Mouse (Mus musculus) lung, embryonic 14.5 days (tissue): Measurements from ENCODE around the gene Krtap7-1. TPM values are rescaled to one million over a fixed set of nuclear protein-coding genes. Genes with fewer than 3 reads are reported as not detected.

Experiments
- ATAC-seq: fragments of 200-750 bp; cut with Nextera tagmentation; 2 replicates; pipeline ENCODE4 v1.8.0; 2017; ENCODE audit warnings: mild to moderate bottlenecking, moderate TSS enrichment, moderate library complexity; ENCODE audit not compliant: insufficient read depth
- DNase-seq: peaks from one replicate; pipeline ENCODE4 v3.0.0-alpha.2; 2015
- H3K27ac ChIP-seq: fragments of 300-500 bp; sonication (generic); 2 replicates; pipeline ENCODE4 v1.5.1; 2014; ENCODE audit warnings: low read depth, mild to moderate bottlenecking, moderate library complexity
- H3K27me3 ChIP-seq: fragments of 300-500 bp; sonication (generic); 2 replicates; pipeline ENCODE4 v1.6.1; 2014; ENCODE audit warnings: low read length, control low read depth; ENCODE audit not compliant: insufficient read depth
- H3K36me3 ChIP-seq: fragments of 300-500 bp; sonication (generic); 2 replicates; pipeline ENCODE4 v1.6.1; 2014; ENCODE audit warnings: control low read depth; ENCODE audit not compliant: insufficient read depth
- H3K4me1 ChIP-seq: fragments of 300-500 bp; sonication (generic); 2 replicates; pipeline ENCODE4 v1.6.1; 2014; ENCODE audit warnings: antibody characterized with exemption, control low read depth; ENCODE audit not compliant: insufficient read depth
- H3K4me2 ChIP-seq: fragments of 300-500 bp; sonication (generic); 2 replicates; pipeline ENCODE4 v1.6.1; 2014; ENCODE audit warnings: mild to moderate bottlenecking
- H3K4me3 ChIP-seq: fragments of 300-500 bp; sonication (generic); 2 replicates; pipeline ENCODE4 v1.5.1; 2014; ENCODE audit warnings: low read depth, low read length
- H3K9ac ChIP-seq: fragments of 300-500 bp; sonication (generic); 2 replicates; pipeline ENCODE4 v1.6.1; 2014
- H3K9me3 ChIP-seq: fragments of 300-500 bp; sonication (generic); 2 replicates; pipeline ENCODE4 v1.6.1; 2016; ENCODE audit warnings: low read depth, low read length, control low read depth
- CTCF ChIP-seq: IDR thresholded peaks from 2 replicates; pipeline ENCODE4 v1.5.1; 2016; ENCODE audit warnings: antibody characterized with exemption, low read depth
- WGBS: fragments of 180-500 bp; shearing (Covaris S2); extraction: QIAGEN DNeasy Blood & Tissue Kit; methylation state at CpG from one replicate; pipeline ENCODE4 v1.1.7; 2014; 5-methylcytosine and 5-hydroxymethylcytosine counted together
- polyA plus RNA-seq: library from polyadenylated mRNA; unstranded; fragments of >200 nt; fragmentation: Nextera tagmentation; extraction: Ambion mirVana; gene quantifications from 2 replicates; pipeline ENCODE4 v1.2.1, GENCODE M21; 2014

Krtap7-1 gene
- not detected in 2 replicates for polyA plus RNA-seq

DNA sequence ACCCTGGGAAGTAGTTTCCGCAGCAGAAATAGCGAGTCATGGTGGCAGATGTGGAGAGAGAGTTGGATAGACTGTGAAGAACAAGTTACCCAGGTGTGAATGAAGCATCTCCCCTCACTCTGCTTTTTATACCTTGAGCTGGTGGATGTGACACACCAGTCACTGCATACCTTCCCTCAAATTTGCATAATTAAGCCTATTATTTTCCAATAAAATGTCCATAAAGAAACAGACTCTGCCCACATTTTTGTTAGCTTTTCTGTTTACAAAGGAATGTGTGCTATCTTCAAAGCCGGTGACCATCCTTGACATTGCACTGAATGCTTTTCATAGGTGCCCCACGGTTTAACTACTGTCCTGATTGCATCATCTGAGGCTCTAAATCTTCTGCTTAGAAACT is at the start of gene Krtap7-1:
Krtap7-1 (minus strand) TSS at position 101 of the 400 bp plus-strand sequence.
- WGBS: 78% methylated on average over 4 of the region's 4 CpGs
- H3K36me3 ChIP-seq: no peaks in the 10 kb centered on the region
- no peak within 1 kb of the TSS for H3K4me2 ChIP-seq
- no peaks in the 10 kb centered on the region for H3K4me1 ChIP-seq
- no peak within 1 kb of the TSS for H3K4me3 ChIP-seq
- no peaks in the 10 kb centered on the region for H3K9me3 ChIP-seq
- ATAC-seq: no peak
- no peak within 1 kb of the TSS for H3K27ac ChIP-seq
- TF ChIP-seq CTCF: no peak
- no peak for DNase-seq
- no peaks in the 10 kb centered on the region for H3K27me3 ChIP-seq
- H3K9ac ChIP-seq: no peak within 1 kb of the TSS

DNA sequence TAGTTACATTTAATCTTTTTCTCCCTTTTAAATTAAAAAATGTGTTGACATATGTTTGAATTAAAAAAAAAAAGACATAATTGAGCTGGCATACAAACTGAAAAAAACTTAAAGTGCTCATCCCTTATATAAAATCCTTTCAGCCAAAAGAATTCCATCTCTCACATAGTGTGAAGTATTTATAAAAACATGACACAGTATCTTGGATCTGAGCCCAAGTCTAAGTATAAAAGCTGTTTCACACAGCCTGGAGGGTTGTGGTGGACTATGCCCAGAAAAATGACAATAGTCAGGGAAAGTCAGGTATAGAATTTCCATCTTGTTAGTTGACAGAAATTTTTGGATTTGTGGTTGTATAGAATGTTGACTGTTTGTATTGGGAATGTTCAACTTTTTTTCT is 42.2 kb upstream of the Krtap7-1 start:
- H3K27me3 ChIP-seq: no peaks in the 10 kb centered on the region
- no peak overlapping the region for H3K4me2 ChIP-seq
- H3K4me1 ChIP-seq: no peaks in the 10 kb centered on the region
- no peak overlapping the region for H3K27ac ChIP-seq
- H3K36me3 ChIP-seq: no peaks in the 10 kb centered on the region
- ATAC-seq (no peak), DNase-seq (peak; percentile 43)
- H3K9ac ChIP-seq: no peak overlapping the region
- H3K4me3 ChIP-seq: no peak overlapping the region
- H3K9me3 ChIP-seq: no peaks in the 10 kb centered on the region
- TF ChIP-seq CTCF: no peak

DNA sequence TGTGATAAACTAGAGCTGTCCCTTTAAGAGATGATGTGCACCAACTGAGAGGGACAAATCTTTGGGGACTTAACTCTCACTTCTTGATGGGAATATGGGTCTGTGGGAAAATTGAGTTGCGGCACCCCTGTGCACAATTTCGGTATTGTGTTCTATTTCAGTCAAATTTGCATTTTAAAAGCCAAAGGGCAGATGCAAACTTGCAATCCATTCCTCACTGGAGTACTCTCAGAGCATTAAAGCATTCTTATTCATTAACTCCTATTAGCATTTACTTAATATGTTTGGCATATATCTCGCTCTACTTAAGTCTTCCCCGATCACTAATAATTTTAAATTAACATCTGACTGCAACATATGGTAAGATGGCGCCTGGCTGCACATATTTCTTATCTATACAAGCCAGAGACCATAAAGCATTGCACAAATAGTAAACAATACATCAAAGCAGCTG is 29.9 kb upstream of the Krtap7-1 start:
- H3K27me3 ChIP-seq: no peaks in the 10 kb centered on the region
- no peaks in the 10 kb centered on the region for H3K9me3 ChIP-seq
- H3K4me3 ChIP-seq: no peak overlapping the region
- DNase-seq: no peak
- no peak overlapping the region for H3K9ac ChIP-seq
- no peaks in the 10 kb centered on the region for H3K36me3 ChIP-seq
- TF ChIP-seq CTCF: no peak
- H3K4me1 ChIP-seq: no peaks in the 10 kb centered on the region
- WGBS: 81% methylated on average over 5 of the region's 5 CpGs
- ATAC-seq: no peak
- no peak overlapping the region for H3K27ac ChIP-seq
- H3K4me2 ChIP-seq: no peak overlapping the region

DNA sequence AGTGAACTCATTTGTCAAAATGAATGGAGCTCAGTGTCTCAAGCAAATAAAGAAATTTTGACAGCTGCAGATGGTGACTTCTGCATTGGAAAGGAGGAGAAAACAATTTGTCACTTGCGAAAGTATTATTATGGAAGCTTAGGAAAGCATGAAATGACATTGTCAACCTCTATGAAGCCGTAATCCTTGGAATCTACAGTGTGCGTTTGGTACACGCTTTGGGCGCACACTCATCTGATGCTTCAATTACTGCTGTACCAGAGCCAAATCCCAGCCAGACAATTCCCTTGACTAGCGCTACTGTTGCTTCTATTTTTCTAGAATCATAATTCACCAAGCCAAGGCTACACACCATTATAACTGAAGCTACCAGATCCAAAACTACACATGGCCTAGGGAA is 29.2 kb upstream of the Krtap7-1 start:
- WGBS: 92% methylated on average over 6 of the region's 6 CpGs
- DNase-seq: no peak

DNA sequence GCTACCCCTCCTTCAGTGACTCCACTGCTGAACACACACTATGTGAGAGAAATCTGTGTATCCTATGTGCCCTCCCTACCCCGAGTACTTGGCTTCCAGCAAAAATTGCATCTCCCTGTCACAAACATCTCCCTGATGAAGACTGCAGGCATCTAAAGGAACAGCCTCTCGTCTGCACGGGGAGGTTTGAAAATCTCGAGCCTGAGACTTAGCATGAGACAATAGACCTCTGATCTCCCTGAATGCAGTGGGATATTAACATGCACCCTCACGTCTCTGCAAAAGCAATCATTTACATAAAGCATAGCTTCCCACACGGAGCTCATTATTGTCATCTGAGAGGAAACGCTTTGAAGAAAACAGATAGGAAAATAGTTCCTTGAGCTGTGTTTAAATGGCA is 22.4 kb upstream of the Krtap7-1 start:
- no peak for ATAC-seq
- Histone ChIP-seq H3K27ac (no peak overlapping the region), H3K9me3 (no peaks in the 10 kb centered on the region), H3K4me1 (no peaks in the 10 kb centered on the region), H3K27me3 (no peaks in the 10 kb centered on the region), H3K36me3 (no peaks in the 10 kb centered on the region), H3K9ac (no peak overlapping the region), H3K4me2 (no peak overlapping the region), H3K4me3 (no peak overlapping the region)
- WGBS: 40% methylated on average over 7 of the region's 7 CpGs
- DNase-seq: no peak
- no peak for TF ChIP-seq CTCF

More for the DNA sequence above, 29.2 kb upstream of the Krtap7-1 start:
- no peaks in the 10 kb centered on the region for H3K4me1 ChIP-seq
- H3K9me3 ChIP-seq: no peaks in the 10 kb centered on the region
- ATAC-seq: no peak
- no peak for TF ChIP-seq CTCF
- no peak overlapping the region for H3K27ac ChIP-seq
- H3K27me3 ChIP-seq: no peaks in the 10 kb centered on the region
- H3K36me3 ChIP-seq: no peaks in the 10 kb centered on the region
- H3K4me3 ChIP-seq: no peak overlapping the region
- H3K9ac ChIP-seq: no peak overlapping the region
- no peak overlapping the region for H3K4me2 ChIP-seq

DNA sequence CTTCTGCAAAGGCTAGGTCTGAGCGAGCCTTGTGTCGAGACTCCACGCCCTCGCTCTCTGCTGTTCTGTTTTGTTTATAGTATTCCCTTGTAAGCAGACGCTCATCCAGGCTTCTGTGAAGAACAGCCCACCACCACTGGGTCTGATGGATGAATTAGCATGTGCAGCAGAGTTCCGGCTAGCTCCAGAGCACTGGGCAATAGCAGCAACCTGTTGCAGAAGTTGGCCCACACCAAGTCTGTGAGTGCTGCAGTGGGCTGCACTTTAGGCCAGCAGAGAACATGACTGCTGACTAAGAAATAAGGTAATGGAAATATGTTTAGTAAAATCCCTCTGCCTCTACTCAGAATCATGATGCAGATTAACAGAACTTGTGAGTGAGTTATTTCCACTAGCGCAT is 21.7 kb upstream of the Krtap7-1 start:
- H3K4me3 ChIP-seq: no peak overlapping the region
- 34% methylated on average over 7 of the region's 7 CpGs for WGBS
- no peaks in the 10 kb centered on the region for H3K36me3 ChIP-seq
- ATAC-seq (no peak), DNase-seq (peak; percentile 8)
- TF ChIP-seq CTCF: no peak
- no peak overlapping the region for H3K9ac ChIP-seq
- H3K4me1 ChIP-seq: no peaks in the 10 kb centered on the region
- H3K4me2 ChIP-seq: no peak overlapping the region
- H3K9me3 ChIP-seq: no peaks in the 10 kb centered on the region
- no peak overlapping the region for H3K27ac ChIP-seq
- no peaks in the 10 kb centered on the region for H3K27me3 ChIP-seq

DNA sequence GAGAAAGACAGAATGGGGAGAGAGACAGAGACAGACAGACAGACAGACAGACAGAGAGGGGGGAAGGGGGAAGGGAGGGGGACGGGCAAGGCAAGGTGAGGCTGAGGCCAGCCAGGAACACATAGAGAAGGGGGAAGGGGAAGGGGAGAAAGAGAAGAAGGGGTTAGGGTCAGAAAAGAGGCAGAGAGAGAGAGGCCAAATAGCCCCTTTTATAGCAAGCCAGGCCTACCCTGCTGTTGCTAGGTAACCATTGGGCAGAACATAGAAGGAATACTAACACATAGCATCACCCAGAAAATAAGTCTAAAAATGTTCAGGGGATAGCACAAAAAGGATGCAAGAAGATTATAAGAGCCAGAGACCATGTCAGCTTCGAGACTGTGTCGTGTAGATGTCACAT is 20.3 kb upstream of the Krtap7-1 start:
- no peak for TF ChIP-seq CTCF
- Histone ChIP-seq H3K27me3 (no peaks in the 10 kb centered on the region), H3K9ac (no peak overlapping the region), H3K27ac (no peak overlapping the region), H3K4me2 (no peak overlapping the region), H3K36me3 (no peaks in the 10 kb centered on the region), H3K4me1 (no peaks in the 10 kb centered on the region), H3K9me3 (no peaks in the 10 kb centered on the region), H3K4me3 (no peak overlapping the region)
- DNase-seq: no peak
- no peak for ATAC-seq
- 90% methylated on average over 3 of the region's 3 CpGs for WGBS

DNA sequence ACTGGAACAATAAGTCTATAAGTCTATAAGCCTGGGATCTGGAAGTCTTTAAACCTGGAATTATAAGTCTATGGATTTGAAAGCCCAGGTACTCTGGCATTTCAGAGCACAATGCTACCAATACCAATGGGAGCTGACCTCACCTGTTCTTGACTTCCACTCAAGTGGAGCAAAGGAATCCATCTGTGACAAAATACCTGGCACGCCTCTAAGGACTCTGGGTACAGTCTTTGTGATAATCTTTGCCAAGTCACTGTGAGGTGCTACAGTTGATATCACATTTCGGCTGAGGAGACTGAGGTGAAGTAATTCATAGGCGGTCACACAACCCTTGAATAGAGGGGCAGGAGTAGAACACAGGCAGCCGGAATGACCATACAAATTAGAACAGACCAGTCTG is 12.9 kb upstream of the Krtap7-1 start:
- ATAC-seq (no peak), DNase-seq (no peak)
- H3K4me2 ChIP-seq: no peak overlapping the region
- H3K4me1 ChIP-seq: no peaks in the 10 kb centered on the region
- H3K9ac ChIP-seq: no peak overlapping the region
- H3K27me3 ChIP-seq: no peaks in the 10 kb centered on the region
- no peak overlapping the region for H3K4me3 ChIP-seq
- TF ChIP-seq CTCF: no peak
- H3K27ac ChIP-seq: no peak overlapping the region
- WGBS: 88% methylated on average over 4 of the region's 4 CpGs
- H3K36me3 ChIP-seq: no peaks in the 10 kb centered on the region
- no peaks in the 10 kb centered on the region for H3K9me3 ChIP-seq
